Mouse (Mus musculus): ENCODE results near the gene AI481877. TPM values are rescaled to one million over a fixed set of nuclear protein-coding genes. Genes with fewer than 3 reads are reported as not detected.
"Not testable (repeated sequence)": the region's sequence is repeated elsewhere in the genome, so short reads cannot be mapped to it uniquely, and the experiment has no call there.

Gene AI481877
- not detected in 2 replicates for polyA plus RNA-seq (2012; ENCODE audit: insufficient read depth, insufficient read length, missing spikeins)

- H3K4me3 ChIP-seq (ENCODE audit: insufficient read depth, low read depth, low read length); H3K27ac ChIP-seq (replicated peaks; ENCODE audit: low read depth, low read length); H3K4me1 ChIP-seq (ENCODE audit: control insufficient read depth, insufficient read depth, insufficient read length, low read length): not testable (repeated sequence)
Measured at GRCm38 (mm10) chr4:59138507-59139033, at the start of gene AI481877. TSS of gene AI481877 (minus strand) at chr4:59138983.

- peak overlapping the region; percentile 62 for H3K27ac ChIP-seq (replicated peaks; ENCODE audit: low read depth, low read length)
- H3K4me1 ChIP-seq (ENCODE audit: control insufficient read depth, insufficient read depth, insufficient read length, low read length), result peaks cover 3% of the 10 kb centered on the region
- H3K4me3 ChIP-seq (ENCODE audit: insufficient read depth, low read depth, low read length), result peak overlapping the region; percentile 96
Measured at GRCm38 (mm10) chr4:59188474-59188801, 49.7 kb upstream of the AI481877 start.

GRCm38 (mm10) chr4:59187289-59187688, 48.5 kb upstream of the AI481877 start:
- H3K27ac ChIP-seq (replicated peaks; ENCODE audit: low read depth, low read length), result no peak overlapping the region
- H3K4me3 ChIP-seq (ENCODE audit: insufficient read depth, low read depth, low read length), result no peak overlapping the region
- H3K4me1 ChIP-seq (ENCODE audit: control insufficient read depth, insufficient read depth, insufficient read length, low read length), result no peaks in the 10 kb centered on the region

- Histone ChIP-seq H3K27ac (replicated peaks; ENCODE audit: low read depth, low read length) (no peak overlapping the region), H3K4me3 (ENCODE audit: insufficient read depth, low read depth, low read length) (no peak overlapping the region), H3K4me1 (ENCODE audit: control insufficient read depth, insufficient read depth, insufficient read length, low read length) (no peaks in the 10 kb centered on the region; the same call in 1 of the 2 replicates)
Measured at GRCm38 (mm10) chr4:59185671-59186070, 46.9 kb upstream of the AI481877 start.

- Histone ChIP-seq H3K27ac (replicated peaks; ENCODE audit: low read depth, low read length) (no peak overlapping the region), H3K4me3 (ENCODE audit: insufficient read depth, low read depth, low read length) (no peak overlapping the region), H3K4me1 (ENCODE audit: control insufficient read depth, insufficient read depth, insufficient read length, low read length) (no peaks in the 10 kb centered on the region; the same call in 1 of the 2 replicates)
Measured at GRCm38 (mm10) chr4:59181320-59182271, 42.8 kb upstream of the AI481877 start.

GRCm38 (mm10) chr4:59177566-59177965, 38.8 kb upstream of the AI481877 start:
- H3K27ac ChIP-seq (replicated peaks; ENCODE audit: low read depth, low read length), result no peak overlapping the region
- no peaks in the 10 kb centered on the region; the same call in 1 of the 2 replicates for H3K4me1 ChIP-seq (ENCODE audit: control insufficient read depth, insufficient read depth, insufficient read length, low read length)
- no peak overlapping the region for H3K4me3 ChIP-seq (ENCODE audit: insufficient read depth, low read depth, low read length)

GRCm38 (mm10) chr4:59175929-59176328, 37.1 kb upstream of the AI481877 start:
- H3K4me1 ChIP-seq (ENCODE audit: control insufficient read depth, insufficient read depth, insufficient read length, low read length), result no peaks in the 10 kb centered on the region
- H3K27ac ChIP-seq (replicated peaks; ENCODE audit: low read depth, low read length), result no peak overlapping the region
- no peak overlapping the region for H3K4me3 ChIP-seq (ENCODE audit: insufficient read depth, low read depth, low read length)

- Histone ChIP-seq H3K4me1 (ENCODE audit: control insufficient read depth, insufficient read depth, insufficient read length, low read length) (no peaks in the 10 kb centered on the region), H3K27ac (replicated peaks; ENCODE audit: low read depth, low read length) (no peak overlapping the region), H3K4me3 (ENCODE audit: insufficient read depth, low read depth, low read length) (no peak overlapping the region)
Measured at GRCm38 (mm10) chr4:59175003-59175402, 36.2 kb upstream of the AI481877 start.

- Histone ChIP-seq H3K4me3 (ENCODE audit: insufficient read depth, low read depth, low read length) (no peak overlapping the region), H3K4me1 (ENCODE audit: control insufficient read depth, insufficient read depth, insufficient read length, low read length) (no peaks in the 10 kb centered on the region), H3K27ac (replicated peaks; ENCODE audit: low read depth, low read length) (no peak overlapping the region)
Measured at GRCm38 (mm10) chr4:59173181-59173922, 34.6 kb upstream of the AI481877 start.

GRCm38 (mm10) chr4:59172616-59173015, 33.8 kb upstream of the AI481877 start:
- Histone ChIP-seq H3K27ac (replicated peaks; ENCODE audit: low read depth, low read length) (no peak overlapping the region), H3K4me3 (ENCODE audit: insufficient read depth, low read depth, low read length) (no peak overlapping the region), H3K4me1 (ENCODE audit: control insufficient read depth, insufficient read depth, insufficient read length, low read length) (no peaks in the 10 kb centered on the region)

- Histone ChIP-seq H3K4me1 (ENCODE audit: control insufficient read depth, insufficient read depth, insufficient read length, low read length) (no peaks in the 10 kb centered on the region), H3K27ac (replicated peaks; ENCODE audit: low read depth, low read length) (no peak overlapping the region)
Measured at GRCm38 (mm10) chr4:59169981-59170380, 31.2 kb upstream of the AI481877 start.

GRCm38 (mm10) chr4:59167251-59167847, 28.6 kb upstream of the AI481877 start:
- no peak overlapping the region for H3K27ac ChIP-seq (replicated peaks; ENCODE audit: low read depth, low read length)
- no peaks in the 10 kb centered on the region for H3K4me1 ChIP-seq (ENCODE audit: control insufficient read depth, insufficient read depth, insufficient read length, low read length)
- no peak overlapping the region for H3K4me3 ChIP-seq (ENCODE audit: insufficient read depth, low read depth, low read length)

More at GRCm38 (mm10) chr4:59169981-59170380, 31.2 kb upstream of the AI481877 start:
- no peak overlapping the region for H3K4me3 ChIP-seq (ENCODE audit: insufficient read depth, low read depth, low read length)

- Histone ChIP-seq H3K4me1 (ENCODE audit: control insufficient read depth, insufficient read depth, insufficient read length, low read length) (no peaks in the 10 kb centered on the region), H3K4me3 (ENCODE audit: insufficient read depth, low read depth, low read length) (no peak overlapping the region), H3K27ac (replicated peaks; ENCODE audit: low read depth, low read length) (no peak overlapping the region)
Measured at GRCm38 (mm10) chr4:59164034-59164433, 25.3 kb upstream of the AI481877 start.

GRCm38 (mm10) chr4:59160959-59161670, 22.3 kb upstream of the AI481877 start:
- Histone ChIP-seq H3K4me3 (ENCODE audit: insufficient read depth, low read depth, low read length) (no peak overlapping the region), H3K27ac (replicated peaks; ENCODE audit: low read depth, low read length) (no peak overlapping the region), H3K4me1 (ENCODE audit: control insufficient read depth, insufficient read depth, insufficient read length, low read length) (peaks cover 2% of the 10 kb centered on the region; the same call in 1 of the 2 replicates)
